Mouse (Mus musculus) CH12.LX (cell line): ENCODE data around the gene Rims4. TPM values are rescaled to one million over a fixed set of nuclear protein-coding genes. Genes with fewer than 3 reads are reported as not detected.

Experiments
- DNase-seq: peaks from one replicate; pipeline ENCODE4 v3.0.0-alpha.2; 2013; ENCODE audit errors: extremely low read depth
- H3K27ac ChIP-seq: 2 replicates; pipeline ENCODE4 v1.5.1; 2012; ENCODE audit warnings: low read depth, mild to moderate bottlenecking, control low read depth, moderate library complexity; ENCODE audit not compliant: insufficient read depth
- H3K27me3 ChIP-seq: replicated peaks from 2 replicates; pipeline ENCODE3; 2012; ENCODE audit warnings: inconsistent platforms
- H3K36me3 ChIP-seq, 2 experiments: replicated peaks in 1 of 2; 2 replicates each; pipeline versions ENCODE3 to v1.6.1; 2012; ENCODE audit warnings: inconsistent platforms in 1 of 2, low read length in 1 of 2, mild to moderate bottlenecking in 1 of 2, mixed read lengths in 1 of 2, moderate library complexity in 1 of 2; ENCODE audit not compliant: control insufficient read depth in 1 of 2, insufficient read depth in 1 of 2
- H3K4me1 ChIP-seq, 2 experiments: 2 replicates each; pipeline ENCODE4 v1.6.1; 2012; ENCODE audit warnings: inconsistent platforms in 1 of 2, moderate library complexity in 1 of 2; ENCODE audit not compliant: insufficient read depth in 2 of 2, control insufficient read depth in 1 of 2
- H3K4me2 ChIP-seq: 2 replicates; pipeline ENCODE4 v1.6.1; 2012; ENCODE audit warnings: low read depth, mild to moderate bottlenecking, control low read depth; ENCODE audit not compliant: poor library complexity, insufficient read depth, severe bottlenecking
- H3K4me3 ChIP-seq, 3 experiments: fragments of 150-350 bp in 1 of 3; sonication (generic) in 1 of 3; replicated peaks in 1 of 3; 2 replicates each; pipeline versions ENCODE3 to v1.5.1; 2011 to 2012; ENCODE audit warnings: low read depth in 2 of 3, low read length in 2 of 3, mild to moderate bottlenecking in 2 of 3, moderate library complexity in 2 of 3, control low read depth in 1 of 3, improper control_type of control experiment in 1 of 3, inconsistent platforms in 1 of 3, mixed read lengths in 1 of 3; ENCODE audit not compliant: poor library complexity in 1 of 3
- H3K79me2 ChIP-seq: replicated peaks from 2 replicates; pipeline ENCODE4 v1.6.1; 2012; ENCODE audit warnings: mild to moderate bottlenecking, moderate library complexity; ENCODE audit not compliant: control insufficient read depth, poor library complexity, insufficient read depth, severe bottlenecking; ENCODE audit errors: extremely low read depth
- H3K9ac ChIP-seq: 2 replicates; pipeline ENCODE4 v1.6.1; 2012; ENCODE audit warnings: low read depth, mild to moderate bottlenecking, control low read depth, moderate library complexity; ENCODE audit not compliant: insufficient read depth
- H3K9me3 ChIP-seq: replicated peaks from 2 replicates; pipeline ENCODE3; 2012; ENCODE audit warnings: low read length, inconsistent platforms, mixed read lengths
- CTCF ChIP-seq, 2 experiments: IDR thresholded peaks in 1 of 2; conservative IDR thresholded peaks in 1 of 2; 2 replicates each; pipeline ENCODE4 v1.5.1; 2011 to 2012; ENCODE audit warnings: low read depth in 2 of 2, low read length in 2 of 2, improper control_type of control experiment in 1 of 2, inconsistent platforms in 1 of 2, mild to moderate bottlenecking in 1 of 2, moderate library complexity in 1 of 2
- ELF1 ChIP-seq: IDR thresholded peaks from 2 replicates; pipeline ENCODE4 v1.6.1; 2014; ENCODE audit warnings: low read depth, mild to moderate bottlenecking, inconsistent platforms, low read length, improper control_type of control experiment
- ETS1 ChIP-seq: conservative IDR thresholded peaks from 2 replicates; pipeline ENCODE4 v1.6.1; 2012; ENCODE audit warnings: low read depth, mild to moderate bottlenecking, inconsistent platforms, low read length, improper control_type of control experiment, moderate library complexity
- GABPA ChIP-seq: IDR thresholded peaks from 2 replicates; pipeline ENCODE4 v1.6.1; 2012; ENCODE audit warnings: low read depth, low read length, improper control_type of control experiment, inconsistent platforms; ENCODE audit not compliant: insufficient replicate concordance
- HCFC1 ChIP-seq: IDR thresholded peaks from 2 replicates; pipeline ENCODE4 v1.6.1; 2012; ENCODE audit warnings: low read depth, mild to moderate bottlenecking, inconsistent platforms, low read length, improper control_type of control experiment
- MAFK ChIP-seq: IDR thresholded peaks from 2 replicates; pipeline ENCODE4 v1.6.1; 2011; ENCODE audit warnings: low read length, improper control_type of control experiment; ENCODE audit not compliant: insufficient replicate concordance
- MAZ ChIP-seq: IDR thresholded peaks from 2 replicates; pipeline ENCODE4 v1.6.1; 2012; ENCODE audit warnings: low read depth, mild to moderate bottlenecking, inconsistent platforms, low read length, improper control_type of control experiment, moderate library complexity
- MEF2A ChIP-seq: IDR thresholded peaks from 2 replicates; pipeline ENCODE4 v1.6.1; 2014; ENCODE audit warnings: low read depth, mild to moderate bottlenecking, inconsistent platforms, low read length, improper control_type of control experiment, borderline replicate concordance
- MXI1 ChIP-seq: IDR thresholded peaks from 2 replicates; pipeline ENCODE4 v1.6.1; 2011; ENCODE audit warnings: mild to moderate bottlenecking, low read depth, low read length, improper control_type of control experiment
- MYC ChIP-seq: IDR thresholded peaks from 2 replicates; pipeline ENCODE4 v1.6.1; 2011; ENCODE audit warnings: low read depth, mild to moderate bottlenecking, improper control_type of control experiment, low read length
- NRF1 ChIP-seq: IDR thresholded peaks from 2 replicates; pipeline ENCODE4 v1.6.1; 2014; ENCODE audit warnings: low read depth, mild to moderate bottlenecking, inconsistent platforms, low read length, improper control_type of control experiment, moderate library complexity
- PAX5 ChIP-seq: IDR thresholded peaks from 2 replicates; pipeline ENCODE4 v1.6.1; 2012; ENCODE audit warnings: low read length, inconsistent platforms, mixed read lengths
- RAD21 ChIP-seq: IDR thresholded peaks from 2 replicates; pipeline ENCODE4 v1.6.1; 2011; ENCODE audit warnings: low read depth, mild to moderate bottlenecking, low read length, improper control_type of control experiment, moderate library complexity
- RCOR1 ChIP-seq: conservative IDR thresholded peaks from 2 replicates; pipeline ENCODE4 v1.6.1; 2012; ENCODE audit warnings: low read depth, mild to moderate bottlenecking, inconsistent platforms, low read length, improper control_type of control experiment
- SMC3 ChIP-seq: IDR thresholded peaks from 2 replicates; pipeline ENCODE4 v1.6.1; 2011; ENCODE audit warnings: low read depth, low read length, improper control_type of control experiment
- TBP ChIP-seq: conservative IDR thresholded peaks from 2 replicates; pipeline ENCODE4 v1.6.1; 2011; ENCODE audit warnings: low read depth, low read length, improper control_type of control experiment
- USF1 ChIP-seq: IDR thresholded peaks from 2 replicates; pipeline ENCODE4 v1.6.1; 2014; ENCODE audit warnings: low read depth, mild to moderate bottlenecking, inconsistent platforms, low read length, improper control_type of control experiment
- USF2 ChIP-seq: conservative IDR thresholded peaks from 2 replicates; pipeline ENCODE4 v1.6.1; 2011; ENCODE audit warnings: low read depth, low read length, improper control_type of control experiment
- ZKSCAN1 ChIP-seq: IDR thresholded peaks from 2 replicates; pipeline ENCODE4 v1.6.1; 2012; ENCODE audit warnings: low read depth, inconsistent platforms, low read length, improper control_type of control experiment, borderline replicate concordance
- ZMIZ1 ChIP-seq: IDR thresholded peaks from 2 replicates; pipeline ENCODE4 v1.6.1; 2012; ENCODE audit warnings: low read depth, mild to moderate bottlenecking, inconsistent platforms, low read length, improper control_type of control experiment
- ZNF384 ChIP-seq: IDR thresholded peaks from 2 replicates; pipeline ENCODE4 v1.6.1; 2012; ENCODE audit warnings: low read depth, low read length, improper control_type of control experiment, inconsistent platforms
- dilution Hi-C: fragments of 300-500 bp; cut with MboI; formaldehyde crosslinking; loops from 2 replicates; pipeline ENCODE4 v1.14.3; 2020; ENCODE audit warnings: low sequenced_read_pairs; ENCODE audit not compliant: extremely low pct_unique_long_range_greater_than_20kb, extremely low pct_ligation_motif_present
- in situ Hi-C: fragments of 300-500 bp; cut with MboI; formaldehyde crosslinking; loops from 3 replicates; pipeline ENCODE4 v1.14.3; 2019; ENCODE audit warnings: low sequenced_read_pairs, low pct_ligation_motif_present, low pct_unique_long_range_greater_than_20kb, mixed read lengths
- polyA plus RNA-seq: library from polyadenylated mRNA; unstranded; fragments of >175 nt; gene quantifications from 2 replicates; pipeline ENCODE4 v1.2.1, GENCODE M21; 2012; ENCODE audit warnings: low read depth; ENCODE audit not compliant: insufficient read length
- total RNA-seq, 2 experiments: library from RNA; depleted of rRNA; stranded (reverse); fragments of 300-350 nt in 1 of 2; fragments of >200 nt in 1 of 2; gene quantifications; 2 replicates each; pipeline ENCODE4 v1.2.3; 2012 to 2014

Rims4 gene
- total and polyA plus RNA-seq, 3 experiments, result not detected

DNA sequence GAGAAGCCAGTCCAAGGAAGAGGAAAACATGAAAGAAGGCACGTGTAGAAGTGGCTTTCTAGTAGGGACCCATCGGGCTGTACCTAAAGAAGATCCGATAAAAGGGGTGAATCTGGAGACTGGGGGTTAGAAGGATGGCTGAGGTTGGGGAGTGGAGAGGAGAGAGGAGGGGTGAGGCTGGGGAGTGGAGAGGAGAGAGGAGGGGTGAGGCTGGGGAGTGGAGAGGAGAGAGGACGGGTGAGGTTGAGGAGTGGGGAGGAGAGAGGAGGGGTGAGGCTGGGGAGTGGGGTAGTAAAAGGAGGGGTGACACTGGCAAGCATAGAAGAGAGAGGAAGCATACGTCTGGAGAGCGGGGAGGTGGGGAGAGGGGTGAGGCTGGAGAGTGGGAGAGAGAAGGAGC is 61.2 kb downstream of the Rims4 start:
- H3K27me3 ChIP-seq, result peaks cover 89% of the 10 kb centered on the region

DNA sequence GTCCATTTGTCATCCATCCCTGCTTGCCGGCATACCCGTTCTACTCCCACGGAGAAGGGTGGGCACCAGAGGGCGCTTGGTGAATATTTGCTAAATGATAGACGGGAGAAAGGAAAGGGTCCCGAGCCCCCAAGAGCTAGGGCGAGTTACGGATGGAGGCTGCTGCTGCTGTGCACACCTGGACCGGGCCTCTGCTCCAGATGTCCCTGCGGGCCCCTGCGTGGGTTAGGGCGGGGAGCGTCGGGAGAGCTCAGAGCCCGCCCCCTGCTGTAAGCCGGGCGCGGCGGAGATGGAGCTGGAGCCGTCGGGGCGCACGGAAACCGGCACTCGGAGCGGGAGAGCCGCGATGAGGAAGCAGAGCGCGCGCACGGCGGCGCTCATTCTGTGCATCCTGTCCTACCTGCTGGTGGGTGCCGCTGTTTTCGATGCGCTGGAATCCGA is 65.0 kb downstream of the Rims4 start, which contains the start of gene Kcnk15:
Gene Kcnk15, plus strand, starts transcription at position 191 of the 441 bp plus-strand sequence.
- Histone ChIP-seq H3K4me2 (no peak within 1 kb of the TSS), H3K36me3 (no peaks in the 10 kb centered on the region), H3K4me3 (no peak within 1 kb of the TSS), H3K9me3 (no peaks in the 10 kb centered on the region), H3K27ac (no peak within 1 kb of the TSS), H3K79me2 (no peaks in the 10 kb centered on the region), H3K4me1 (no peaks in the 10 kb centered on the region), H3K27me3 (peaks cover 84% of the 10 kb centered on the region), H3K9ac (no peak within 1 kb of the TSS)
- dilution Hi-C loops (no loop called here), in situ Hi-C loops (loop anchor here (25.0 kb wide), 1 partner anchor 109 kb away; no protein-coding TSS in a partner anchor)
- DNase-seq, result no peak
- TF ChIP-seq HCFC1 (no peak), NRF1 (no peak), ELF1 (no peak), ZNF384 (no peak), USF2 (no peak), MXI1 (no peak), TBP (no peak), RAD21 (no peak), ETS1 (no peak), MEF2A (no peak)

More for the DNA sequence above, 61.2 kb downstream of the Rims4 start:
- Histone ChIP-seq H3K9ac (no peak overlapping the region), H3K9me3 (no peaks in the 10 kb centered on the region), H3K4me1 (no peaks in the 10 kb centered on the region), H3K36me3 (no peaks in the 10 kb centered on the region), H3K4me3 (no peak overlapping the region), H3K27ac (no peak overlapping the region), H3K79me2 (no peaks in the 10 kb centered on the region), H3K4me2 (no peak overlapping the region)
- in situ Hi-C loops (loop anchor here (25.0 kb wide), 1 partner anchor 105 kb away; no protein-coding TSS in a partner anchor), dilution Hi-C loops (no loop called here)
- TF ChIP-seq USF1, result no peak
- no peak for TF ChIP-seq HCFC1
- no peak for TF ChIP-seq GABPA
- no peak for TF ChIP-seq CTCF (conservative IDR thresholded peaks at IDR 0.05 in 1 of 2, IDR thresholded peaks at IDR 0.05 in 1 of 2; ENCODE audit: low read depth in 2 of 2, low read length in 2 of 2)
- TF ChIP-seq MYC, result no peak
- TF ChIP-seq MAZ, result no peak
- TF ChIP-seq RCOR1, result no peak
- no peak for TF ChIP-seq ZKSCAN1
- TF ChIP-seq PAX5, result no peak
- TF ChIP-seq ZMIZ1, result no peak
- no peak for TF ChIP-seq MAFK
- TF ChIP-seq SMC3, result no peak
- no peak for DNase-seq
